Mouse (Mus musculus): ENCODE results near the gene Dph7.

Gene Dph7

GRCm38 (mm10) chr2:24962304-24963000, at the start of gene Dph7:
Gene Dph7 (plus strand): TSS chr2:24962400.
- peak; percentile 91 for DNase-seq (ENCODE audit: low read depth, low spot score)

GRCm38 (mm10) chr2:24912589-24912988, 49.6 kb upstream of the Dph7 start:
- no peak for DNase-seq (ENCODE audit: low read depth, low spot score)

- peak; percentile 68 for DNase-seq (ENCODE audit: low read depth, low spot score)
These were observed 47.4 kb upstream of the Dph7 start for GRCm38 (mm10) chr2:24914762-24915161.

- DNase-seq (ENCODE audit: low read depth, low spot score), result peak; percentile 90
These were observed 43.0 kb upstream of the Dph7 start, which contains the start of gene Ehmt1 for GRCm38 (mm10) chr2:24918930-24919838. Gene Ehmt1 (minus strand): TSS chr2:24919614.

- no peak for DNase-seq (ENCODE audit: low read depth, low spot score)
These were observed 42.4 kb upstream of the Dph7 start for GRCm38 (mm10) chr2:24919839-24920175.

- DNase-seq (ENCODE audit: low read depth, low spot score), result peak; percentile 48
These were observed 38.6 kb upstream of the Dph7 start for GRCm38 (mm10) chr2:24923561-24923960.

- no peak for DNase-seq (ENCODE audit: low read depth, low spot score)
These were observed 36.9 kb upstream of the Dph7 start for GRCm38 (mm10) chr2:24925284-24925683.

- no peak for DNase-seq (ENCODE audit: low read depth, low spot score)
These were observed 35.7 kb upstream of the Dph7 start for GRCm38 (mm10) chr2:24926345-24926964.

- DNase-seq (ENCODE audit: low read depth, low spot score), result no peak
These were observed 35.2 kb upstream of the Dph7 start for GRCm38 (mm10) chr2:24926965-24927358.

GRCm38 (mm10) chr2:24927810-24928479, 34.3 kb upstream of the Dph7 start:
- DNase-seq (ENCODE audit: low read depth, low spot score), result peak; percentile 39

GRCm38 (mm10) chr2:24929119-24929518, 33.1 kb upstream of the Dph7 start:
- DNase-seq (ENCODE audit: low read depth, low spot score), result peak; percentile 56

- no peak for DNase-seq (ENCODE audit: low read depth, low spot score)
These were observed 32.6 kb upstream of the Dph7 start for GRCm38 (mm10) chr2:24929593-24929992.

GRCm38 (mm10) chr2:24934441-24934963, 27.7 kb upstream of the Dph7 start:
- no peak for DNase-seq (ENCODE audit: low read depth, low spot score)

GRCm38 (mm10) chr2:24935057-24935796, 27.0 kb upstream of the Dph7 start, which contains the start of gene Arrdc1:
Gene Arrdc1 (minus strand): TSS chr2:24935252.
- peak; percentile 98 for DNase-seq (ENCODE audit: low read depth, low spot score)

GRCm38 (mm10) chr2:24942092-24942491, 20.1 kb upstream of the Dph7 start:
- DNase-seq (ENCODE audit: low read depth, low spot score), result no peak

GRCm38 (mm10) chr2:24944304-24944703, 17.9 kb upstream of the Dph7 start:
- DNase-seq (ENCODE audit: low read depth, low spot score), result peak; percentile 62

GRCm38 (mm10) chr2:24949421-24950188, 12.6 kb upstream of the Dph7 start, which contains the start of gene Zmynd19:
Gene Zmynd19 (plus strand): TSS chr2:24949792.
- DNase-seq (ENCODE audit: low read depth, low spot score), result peak; percentile 96

- peak; percentile 60 for DNase-seq (ENCODE audit: low read depth, low spot score)
These were observed 12.0 kb upstream of the Dph7 start for GRCm38 (mm10) chr2:24950189-24950535.

GRCm38 (mm10) chr2:24952537-24953055, 9.6 kb upstream of the Dph7 start:
- no peak for DNase-seq (ENCODE audit: low read depth, low spot score)

GRCm38 (mm10) chr2:24960910-24961309, 1.3 kb upstream of the Dph7 start:
- DNase-seq (ENCODE audit: low read depth, low spot score), result no peak

Data from R1 (cell line).